Mouse (Mus musculus) brain, embryonic 14.5 days (tissue): ENCODE results near the gene Ndufa6. TPM values are rescaled to one million over a fixed set of nuclear protein-coding genes. Genes with fewer than 3 reads are reported as not detected.

ENCODE experiments used
- DNase-seq: peaks from one replicate; pipeline ENCODE4 v3.0.0-alpha.2; 2011; ENCODE audit warnings: low read depth
- CTCF ChIP-seq: fragments of 200-500 bp; IDR thresholded peaks from 2 replicates; pipeline ENCODE4 v1.5.1; 2012; ENCODE audit warnings: inconsistent platforms, mild to moderate bottlenecking, moderate library complexity, borderline replicate concordance; ENCODE audit not compliant: insufficient read depth, insufficient read length; ENCODE audit errors: extremely low read depth
- POLR2A ChIP-seq: fragments of 200-500 bp; IDR thresholded peaks from 2 replicates; pipeline ENCODE4 v1.6.1; 2012; ENCODE audit warnings: mild to moderate bottlenecking, inconsistent platforms, borderline replicate concordance; ENCODE audit not compliant: poor library complexity, insufficient read depth, insufficient read length, severe bottlenecking; ENCODE audit errors: extremely low read depth
- polyA plus RNA-seq: library from polyadenylated mRNA; depleted of rRNA; stranded (reverse); fragments of >200 nt; gene quantifications from 2 replicates; pipeline ENCODE4 v1.2.3, GENCODE M21; 2012

Gene Ndufa6
- polyA plus RNA-seq, 1 experiment = 298 TPM

GRCm38 (mm10) chr15:82345820-82346470, 8.2 kb downstream of the Ndufa6 start:
- TF ChIP-seq POLR2A (peak; percentile 75; the same call in 1 of the 2 replicates), CTCF (no peak)
- peak; percentile 99 for DNase-seq

GRCm38 (mm10) chr15:82344971-82345370, 9.2 kb downstream of the Ndufa6 start:
- no peak for DNase-seq
- TF ChIP-seq CTCF (no peak), POLR2A (no peak)

GRCm38 (mm10) chr15:82343368-82344287, 10.5 kb downstream of the Ndufa6 start:
- no peak for DNase-seq
- TF ChIP-seq POLR2A (no peak), CTCF (no peak)

GRCm38 (mm10) chr15:82342543-82342935, 11.6 kb downstream of the Ndufa6 start:
- no peak for TF ChIP-seq CTCF
- TF ChIP-seq POLR2A = no peak
- DNase-seq = no peak

- no peak for DNase-seq
Observed at GRCm38 (mm10) chr15:82341675-82342542, 12.2 kb downstream of the Ndufa6 start.

GRCm38 (mm10) chr15:82341036-82341501, 13.1 kb downstream of the Ndufa6 start:
- TF ChIP-seq POLR2A (no peak), CTCF (no peak)

More at GRCm38 (mm10) chr15:82341675-82342542, 12.2 kb downstream of the Ndufa6 start:
- TF ChIP-seq CTCF = no peak

GRCm38 (mm10) chr15:82340414-82341035, 13.6 kb downstream of the Ndufa6 start:
- no peak for DNase-seq

More at GRCm38 (mm10) chr15:82341036-82341501, 13.1 kb downstream of the Ndufa6 start:
- DNase-seq = peak; percentile 19

GRCm38 (mm10) chr15:82339634-82340254, 14.4 kb downstream of the Ndufa6 start:
- no peak for TF ChIP-seq CTCF
- TF ChIP-seq POLR2A = no peak
- no peak for DNase-seq

More at GRCm38 (mm10) chr15:82340414-82341035, 13.6 kb downstream of the Ndufa6 start:
- no peak for TF ChIP-seq CTCF
- no peak for TF ChIP-seq POLR2A

GRCm38 (mm10) chr15:82339150-82339549, 15.0 kb downstream of the Ndufa6 start:
- DNase-seq = no peak
- no peak for TF ChIP-seq POLR2A
- TF ChIP-seq CTCF = no peak

- peak; percentile 23; the same call in 1 of the 2 replicates for TF ChIP-seq POLR2A
- TF ChIP-seq CTCF = no peak
- DNase-seq = peak; percentile 98
Observed at GRCm38 (mm10) chr15:82338593-82339112, 15.5 kb downstream of the Ndufa6 start, which contains the start of the genes Naga, Pheta2 and Smdt1. TSS of gene Naga (minus strand) at chr15:82338925. TSS of gene Pheta2 (plus strand) at chr15:82338942. TSS of gene Smdt1 (plus strand) at chr15:82338959.

GRCm38 (mm10) chr15:82337875-82338274, 16.2 kb downstream of the Ndufa6 start:
- DNase-seq = no peak
- TF ChIP-seq POLR2A (no peak), CTCF (no peak)
